Mouse (Mus musculus): ENCODE results near the gene Gpc1.
A peak's percentile ranks its signal among the peaks of the same experiment; 100 is the strongest.

Gene Gpc1

DNA sequence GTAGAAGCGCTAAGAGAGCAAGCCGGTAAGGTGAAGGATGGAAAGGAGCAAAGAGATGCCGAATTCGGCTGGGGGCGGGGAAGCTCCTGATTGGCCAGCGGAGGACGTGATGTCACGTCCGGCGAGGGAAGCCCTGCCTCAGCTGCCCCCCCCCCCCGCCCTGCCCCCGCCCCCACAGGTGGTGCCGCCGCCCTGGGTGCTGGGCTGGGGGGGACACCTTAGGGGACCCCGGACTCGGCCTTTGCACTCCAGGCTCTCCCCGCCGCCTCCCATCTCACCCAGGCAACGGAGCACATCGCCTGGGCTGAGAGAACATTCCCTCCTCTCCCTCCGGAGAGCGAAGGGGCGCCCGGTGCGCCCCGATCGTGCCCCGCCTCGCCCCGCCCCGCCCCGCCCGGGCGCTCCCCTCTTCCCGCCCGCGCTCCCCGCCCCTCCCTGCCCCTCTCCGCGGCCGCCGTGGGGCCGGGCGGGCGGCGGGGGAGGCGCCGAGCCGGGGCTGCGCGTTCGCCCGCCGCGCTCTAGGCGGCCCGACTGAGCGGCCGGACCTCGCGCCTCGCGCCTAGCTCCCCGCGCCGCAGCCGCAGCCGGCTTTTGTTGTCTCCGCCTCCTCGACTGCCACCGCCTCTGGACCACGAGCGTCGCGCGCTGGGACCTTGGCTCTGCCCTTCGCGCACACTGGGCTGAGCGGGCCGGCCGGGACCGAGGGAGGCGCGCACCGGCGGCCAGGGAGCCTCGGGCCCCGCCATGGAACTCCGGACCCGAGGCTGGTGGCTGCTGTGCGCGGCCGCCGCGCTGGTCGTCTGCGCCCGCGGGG lies at the start of gene Gpc1:
TSS of gene Gpc1 (plus strand) at position 458 of the 814 bp plus-strand sequence.
- DNase-seq (ENCODE audit: low spot score in 2 of 2) = peak; percentile 9 to 56

DNA sequence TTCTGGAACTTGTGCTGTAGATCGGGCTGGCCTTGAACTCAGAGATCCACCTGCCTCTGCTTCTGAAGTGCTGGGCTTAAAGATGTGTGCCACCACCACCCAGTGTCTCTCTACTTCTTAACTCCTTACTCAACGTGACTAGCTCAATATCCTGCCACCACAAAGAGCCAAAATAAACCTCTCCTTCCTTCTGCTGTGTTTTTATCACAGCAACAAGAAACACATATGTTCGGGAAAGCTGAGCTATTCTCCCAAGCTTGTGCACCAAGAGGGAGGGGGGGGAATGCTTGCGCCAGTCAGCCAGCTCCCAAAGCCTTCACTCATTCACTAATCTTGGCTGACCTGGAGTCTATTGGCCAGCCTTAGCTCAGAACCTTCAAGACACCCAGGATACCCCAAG lies 49.6 kb upstream of the Gpc1 start:
- DNase-seq (ENCODE audit: low spot score in 2 of 2) = no peak

DNA sequence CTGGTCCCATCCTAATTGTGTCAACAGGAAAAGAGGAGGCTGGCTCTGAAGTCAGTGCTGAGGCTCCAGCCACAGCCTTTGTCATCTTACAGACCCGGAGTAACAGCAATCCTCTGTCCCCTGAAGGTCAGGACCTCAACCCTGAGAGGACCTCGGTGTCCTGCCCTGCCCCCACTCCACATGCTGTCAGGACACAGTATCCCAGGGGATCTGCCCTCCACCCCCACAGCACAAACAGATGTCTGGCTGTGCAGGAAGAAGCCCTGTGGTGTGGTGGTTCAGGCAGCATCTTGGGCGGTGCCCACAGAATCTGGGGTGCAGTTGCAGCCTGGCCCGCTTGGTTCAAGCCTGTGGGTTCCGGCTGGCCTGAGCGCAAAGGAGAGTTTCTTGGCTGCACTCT lies 48.9 kb upstream of the Gpc1 start:
- no peak for DNase-seq (ENCODE audit: low spot score in 2 of 2)

DNA sequence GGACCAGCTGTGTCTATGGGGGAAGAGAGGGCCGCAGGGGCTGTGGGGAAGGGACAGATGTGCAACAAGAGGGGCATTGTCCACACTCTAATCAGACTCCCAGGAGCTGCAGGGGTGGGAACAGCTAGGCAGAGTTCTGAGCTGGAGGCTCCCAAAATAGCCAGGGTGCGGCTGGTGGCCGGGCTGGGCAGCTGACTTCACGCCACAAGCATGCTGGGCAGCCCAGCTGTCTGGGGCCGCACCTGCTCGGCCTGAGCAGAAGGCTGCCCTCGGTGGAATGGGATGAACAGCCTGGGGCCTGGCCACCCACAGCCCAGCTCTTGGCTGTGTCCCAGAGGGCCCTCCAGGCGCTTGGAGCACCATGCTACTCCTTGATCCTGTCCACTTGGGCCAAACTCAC lies 44.2 kb upstream of the Gpc1 start:
- no peak for DNase-seq (ENCODE audit: low spot score in 2 of 2)

DNA sequence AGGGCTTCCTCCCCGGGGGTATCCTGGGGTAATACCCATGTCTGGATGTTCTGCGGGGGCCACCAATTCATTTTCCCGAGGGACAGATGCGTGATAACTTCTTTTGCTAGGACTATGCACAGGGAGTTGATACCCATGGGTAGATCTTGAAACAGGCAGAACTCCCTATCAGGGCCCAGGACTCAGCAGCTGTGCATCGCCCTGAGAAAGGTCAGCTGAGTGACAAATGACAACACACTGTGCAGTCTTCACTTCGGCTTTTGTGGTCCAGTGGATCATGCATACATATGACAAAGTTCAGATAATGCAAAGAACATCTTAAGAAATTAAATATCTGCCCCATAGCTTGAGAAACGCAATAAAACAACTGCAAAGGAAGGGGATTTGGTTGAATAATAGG lies 43.4 kb upstream of the Gpc1 start:
- no peak for DNase-seq (ENCODE audit: low spot score in 2 of 2)

DNA sequence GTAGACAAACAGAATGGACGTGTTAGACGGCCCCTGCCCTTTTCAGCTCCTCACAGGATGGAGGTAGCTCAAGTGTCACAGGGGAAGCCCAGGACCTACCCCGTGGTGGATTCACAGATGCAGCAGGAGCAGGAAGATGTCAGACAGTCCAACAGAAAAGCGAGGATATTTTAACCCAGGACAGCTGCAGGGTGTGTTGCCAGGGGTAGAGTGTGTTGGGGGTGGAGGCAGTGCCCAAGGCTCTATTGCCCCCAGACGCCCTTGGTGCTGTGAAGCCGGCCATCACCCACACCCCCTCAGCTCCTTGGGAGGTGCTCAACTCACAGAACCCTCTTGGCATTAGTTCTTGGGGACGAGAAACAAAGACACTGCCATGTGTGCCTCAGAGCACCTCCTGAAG lies 40.8 kb upstream of the Gpc1 start:
- DNase-seq (ENCODE audit: low spot score in 2 of 2) = no peak

DNA sequence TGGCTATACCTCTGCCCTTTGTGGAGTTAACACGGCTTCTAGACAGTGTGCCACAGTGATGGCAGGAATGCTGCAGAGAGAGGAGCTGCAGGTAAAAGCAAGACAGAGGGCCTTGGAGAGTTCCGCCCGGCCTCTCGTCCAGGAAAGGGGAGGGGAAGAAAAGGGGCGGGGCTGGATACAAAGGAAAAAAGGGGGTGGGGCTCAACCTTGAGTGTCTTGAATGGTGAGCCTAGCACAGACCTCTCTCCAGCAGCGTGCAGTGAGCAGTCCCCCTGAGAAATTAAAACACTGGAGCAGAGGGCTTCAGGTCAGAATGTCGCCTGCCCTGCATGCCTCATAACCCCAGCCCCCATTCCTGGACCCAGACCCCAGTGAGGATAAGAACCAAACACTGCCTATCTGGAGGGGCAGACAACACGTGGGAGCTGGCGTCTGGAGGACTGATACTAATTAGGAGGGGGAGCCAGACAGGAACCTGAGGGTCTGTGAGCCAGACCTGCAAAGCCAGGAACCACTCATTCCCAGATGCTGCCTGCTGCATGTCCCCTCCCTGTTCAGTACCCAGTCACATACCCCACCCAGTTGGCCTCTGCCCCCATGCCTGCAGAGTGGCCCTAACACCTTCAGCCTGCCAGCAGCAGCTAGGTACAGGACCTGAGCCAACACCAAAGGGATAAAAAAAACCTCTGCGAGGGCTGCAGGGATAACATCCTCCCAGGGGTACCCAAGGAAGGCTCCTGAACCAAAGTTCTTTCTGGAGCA lies 40.2 kb upstream of the Gpc1 start:
- DNase-seq (ENCODE audit: low spot score in 2 of 2) = no peak

DNA sequence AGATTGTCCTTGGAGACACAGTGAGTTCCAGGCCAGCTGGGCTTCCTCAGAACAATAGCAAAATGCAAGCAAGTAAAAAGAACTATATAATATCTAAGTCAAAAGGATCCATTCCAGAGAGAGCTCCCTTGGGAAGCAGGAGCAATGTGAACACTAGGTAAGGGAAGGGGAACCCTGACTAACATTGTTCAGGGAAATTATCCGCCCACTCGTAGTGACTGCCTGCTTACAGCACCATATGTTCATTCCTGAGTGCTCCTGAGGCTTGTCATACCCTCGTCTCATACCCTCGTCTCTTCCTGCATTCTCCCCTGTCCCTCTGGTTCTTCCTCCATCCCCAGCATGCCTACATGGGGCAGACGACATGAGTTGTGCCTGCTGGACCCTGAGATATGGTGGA lies 37.7 kb upstream of the Gpc1 start:
- no peak for DNase-seq (ENCODE audit: low spot score in 2 of 2)

DNA sequence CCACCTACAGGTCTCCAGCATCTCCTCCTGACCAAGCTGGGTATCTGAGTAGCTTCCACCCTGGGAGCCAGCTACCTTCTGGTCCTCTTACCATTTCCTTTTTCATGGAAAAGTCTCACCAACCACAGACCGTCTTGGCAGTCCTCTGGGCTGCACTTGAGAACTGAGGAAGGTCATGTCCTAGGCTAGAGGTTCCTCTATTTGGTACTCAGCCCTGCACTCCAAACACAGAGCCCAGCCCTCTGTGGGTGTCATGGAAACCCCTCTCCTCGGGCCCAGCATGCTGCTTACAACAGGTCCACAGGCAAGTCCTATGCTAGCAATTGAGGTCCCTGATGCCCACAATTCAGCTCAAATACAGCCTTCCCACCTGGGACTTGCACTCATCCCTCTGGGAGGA lies 33.0 kb upstream of the Gpc1 start:
- no peak for DNase-seq (ENCODE audit: low spot score in 2 of 2)

DNA sequence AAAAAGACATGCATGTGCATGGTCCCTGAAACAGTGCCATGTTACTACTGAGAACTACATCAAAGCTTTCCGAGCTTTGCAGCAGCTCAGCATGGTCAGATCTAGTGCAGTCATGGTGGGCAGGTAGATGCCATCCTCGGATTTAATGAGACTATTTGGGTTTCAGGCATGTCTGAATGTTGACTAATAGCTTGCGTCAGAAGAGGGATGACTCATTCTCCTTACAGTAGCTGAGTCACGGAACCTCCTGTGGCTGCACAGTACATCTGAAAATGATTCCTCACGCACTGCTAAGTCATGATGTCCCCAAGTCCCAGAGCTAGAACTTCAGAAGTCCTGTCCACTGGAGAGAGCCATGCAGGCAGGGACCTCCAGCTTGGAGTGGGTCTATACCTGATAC lies 31.8 kb upstream of the Gpc1 start:
- no peak for DNase-seq (ENCODE audit: low spot score in 2 of 2)

DNA sequence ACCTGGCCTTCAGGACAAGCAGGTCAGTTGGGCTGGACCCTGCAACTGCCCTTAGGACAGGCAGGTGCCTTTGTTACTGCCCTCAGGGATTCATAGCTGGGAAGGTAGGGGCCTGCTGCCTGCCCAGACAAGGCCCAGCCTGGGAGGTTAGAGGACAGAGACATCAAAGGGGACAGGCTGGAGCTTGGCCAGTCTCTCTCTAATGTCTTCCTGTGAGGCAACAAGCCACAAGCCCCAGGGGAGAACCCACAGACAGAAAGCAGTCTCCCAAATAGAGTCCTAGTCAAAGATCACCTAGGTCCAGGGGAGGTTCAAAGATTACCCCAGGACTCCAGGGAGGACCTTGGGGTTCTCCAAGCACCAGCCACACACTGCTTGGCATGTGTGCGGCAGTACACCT lies 29.1 kb upstream of the Gpc1 start:
- DNase-seq (ENCODE audit: low spot score in 2 of 2) = no peak

DNA sequence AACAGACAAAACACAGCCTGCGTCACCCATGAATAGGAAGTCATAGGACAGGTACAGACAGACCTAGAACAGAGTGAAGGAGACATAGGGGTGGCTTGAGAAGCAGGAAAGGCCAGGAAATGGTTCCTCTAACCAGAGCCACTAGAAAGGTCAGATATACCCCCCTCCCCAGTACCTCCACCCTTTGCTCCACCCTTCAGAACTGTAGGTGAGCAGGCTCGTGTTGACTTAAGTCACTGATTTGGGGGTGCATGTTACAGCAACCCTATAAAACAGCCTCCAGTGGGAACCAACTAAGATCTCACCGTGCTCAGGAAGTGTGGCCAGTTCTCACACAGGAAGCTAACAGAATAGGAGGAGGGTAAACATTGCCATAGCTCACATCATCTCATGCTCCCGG lies 28.1 kb upstream of the Gpc1 start:
- DNase-seq (ENCODE audit: low spot score in 2 of 2) = no peak

DNA sequence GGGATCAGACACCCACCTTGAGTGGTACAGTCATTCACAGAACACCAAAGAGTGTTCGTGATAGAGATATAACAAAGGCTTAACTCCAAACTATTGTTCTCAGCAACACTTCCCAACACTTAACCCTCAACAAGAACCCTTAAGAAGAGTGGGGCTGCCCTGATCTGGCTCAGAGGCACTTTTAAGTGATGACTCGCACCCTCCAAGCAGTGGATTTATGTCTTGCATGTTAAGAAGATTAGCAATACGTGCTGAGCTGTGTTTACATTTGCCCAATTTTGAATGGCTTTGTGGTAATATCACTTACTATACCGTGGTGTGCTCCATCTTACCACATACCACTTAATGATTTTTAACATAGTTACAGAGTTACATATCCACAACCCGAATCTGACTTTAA lies 26.3 kb upstream of the Gpc1 start:
- no peak for DNase-seq (ENCODE audit: low spot score in 2 of 2)

DNA sequence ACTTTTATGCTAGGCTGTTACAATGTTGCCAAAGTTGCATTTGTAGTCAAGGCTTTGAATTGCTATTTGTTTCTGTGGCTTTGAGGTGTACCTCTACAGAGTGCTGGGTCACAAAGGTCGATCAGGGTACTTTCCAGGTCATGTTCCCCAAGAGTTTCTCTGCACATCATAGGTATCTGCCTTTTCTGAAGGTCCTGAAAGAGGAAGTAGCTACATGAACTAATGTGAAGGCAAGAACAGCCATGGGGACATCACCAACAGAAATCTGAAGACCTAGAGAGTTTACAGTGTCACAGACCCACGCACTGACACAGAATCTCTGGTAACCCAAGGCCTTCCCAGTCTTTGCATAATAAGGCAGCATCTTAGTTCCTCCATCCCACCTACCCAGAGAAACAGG lies 25.6 kb upstream of the Gpc1 start:
- no peak for DNase-seq (ENCODE audit: low spot score in 2 of 2)

DNA sequence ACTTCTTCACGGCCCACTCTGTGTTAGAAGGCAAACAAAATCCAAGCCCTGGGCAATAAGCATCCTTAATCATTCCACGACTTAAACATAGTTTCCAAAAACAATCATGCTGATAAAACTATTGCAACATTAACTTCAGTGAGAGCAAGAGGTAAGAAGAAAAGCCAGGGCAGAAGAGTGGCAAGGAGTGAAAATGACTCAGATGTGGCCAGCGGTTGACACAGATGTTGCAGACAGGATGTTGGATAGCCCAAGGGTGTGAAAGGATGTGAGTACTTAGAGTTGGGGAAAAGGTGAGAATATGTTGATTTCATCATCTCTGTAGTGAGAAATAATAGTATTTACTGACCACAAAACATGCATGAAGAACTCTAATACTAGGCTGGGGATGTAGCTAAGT lies 24.7 kb upstream of the Gpc1 start:
- no peak for DNase-seq (ENCODE audit: low spot score in 2 of 2)

DNA sequence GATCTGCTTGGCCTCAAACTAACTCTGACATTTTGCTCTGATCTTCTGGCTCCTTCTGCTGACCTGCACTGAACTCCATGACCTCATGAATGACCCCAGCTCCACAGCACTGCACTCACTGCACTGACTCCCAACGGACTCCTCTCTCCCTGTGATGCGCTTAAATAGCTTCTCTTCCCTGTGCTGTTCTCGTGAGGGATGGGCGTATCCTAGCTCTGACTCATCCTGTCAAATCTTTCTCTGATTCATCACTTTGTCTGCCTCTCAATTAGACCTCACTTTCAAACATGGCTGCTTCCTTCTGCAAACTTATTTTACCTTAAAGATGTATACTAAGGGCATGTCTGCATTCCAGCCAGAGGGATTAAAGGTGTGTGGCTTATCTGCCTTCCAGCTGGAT lies 21.8 kb upstream of the Gpc1 start:
- DNase-seq (ENCODE audit: low spot score in 2 of 2) = no peak

DNA sequence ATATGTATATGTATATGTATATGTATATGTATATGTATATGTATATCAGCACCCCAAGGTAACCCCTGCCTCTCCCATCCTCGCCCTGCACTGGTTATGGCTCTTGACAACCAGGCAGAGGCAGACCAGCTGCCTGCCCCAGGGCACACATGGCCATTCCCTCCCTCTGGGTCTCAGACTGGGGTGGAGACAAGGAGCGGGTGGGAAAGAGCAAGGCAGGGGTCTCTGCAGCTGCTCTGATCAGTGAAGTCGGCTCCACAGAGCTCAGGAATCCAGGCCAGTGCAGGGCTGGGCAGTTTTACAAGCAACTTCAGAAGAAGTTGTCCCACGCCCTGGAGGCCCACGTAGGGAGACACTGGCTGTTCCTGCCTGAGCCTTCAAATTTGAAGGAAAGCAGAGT lies 17.1 kb upstream of the Gpc1 start:
- DNase-seq (ENCODE audit: low spot score in 2 of 2) = no peak

DNA sequence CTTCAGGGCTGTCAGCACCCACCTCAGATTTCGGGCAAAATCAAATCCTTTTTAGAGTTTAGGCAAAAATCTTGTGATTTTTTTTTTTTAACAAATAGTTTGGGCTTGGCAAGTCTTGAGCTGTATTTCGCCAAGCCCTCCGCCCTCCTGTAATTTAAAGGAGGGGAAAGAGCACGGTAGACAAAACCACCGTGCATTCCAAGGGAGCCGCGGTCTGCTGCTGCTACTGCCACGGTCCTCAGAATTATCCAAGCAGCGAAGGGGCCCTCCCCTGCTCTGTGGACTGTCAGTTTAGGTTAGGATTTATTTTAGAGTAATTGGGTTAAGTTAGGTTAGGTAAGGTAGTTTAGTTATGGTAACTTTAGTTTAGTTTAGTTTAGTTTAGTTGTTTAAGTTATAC lies 16.3 kb upstream of the Gpc1 start:
- no peak for DNase-seq (ENCODE audit: low spot score in 2 of 2)

DNA sequence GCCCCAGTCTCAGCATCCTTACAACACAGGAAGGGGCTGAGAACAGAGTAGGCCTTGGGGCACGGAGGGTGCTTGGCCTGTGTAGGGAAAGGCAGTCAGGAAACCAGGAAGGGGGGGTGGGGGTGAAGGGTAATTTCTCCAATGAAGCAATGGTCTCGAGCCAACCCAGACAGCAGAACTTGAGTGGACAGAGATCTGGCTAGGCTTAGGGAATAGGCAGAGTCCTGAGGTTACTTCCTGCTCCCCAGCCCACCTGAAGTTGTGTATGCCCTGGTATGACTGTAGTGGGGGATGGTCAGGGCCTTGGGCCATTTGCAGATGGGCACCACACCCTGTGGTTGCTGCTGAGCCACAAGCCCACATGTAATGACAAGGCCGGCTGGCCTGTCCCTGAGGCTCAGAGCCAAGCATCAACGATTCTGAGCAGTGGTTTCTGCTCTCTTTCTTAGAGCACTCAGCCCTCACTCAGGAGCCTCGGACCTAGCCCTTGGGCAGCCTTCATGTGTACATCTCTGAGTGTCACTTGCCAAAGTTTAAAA lies 15.6 kb upstream of the Gpc1 start:
- no peak for DNase-seq (ENCODE audit: low spot score in 2 of 2)

DNA sequence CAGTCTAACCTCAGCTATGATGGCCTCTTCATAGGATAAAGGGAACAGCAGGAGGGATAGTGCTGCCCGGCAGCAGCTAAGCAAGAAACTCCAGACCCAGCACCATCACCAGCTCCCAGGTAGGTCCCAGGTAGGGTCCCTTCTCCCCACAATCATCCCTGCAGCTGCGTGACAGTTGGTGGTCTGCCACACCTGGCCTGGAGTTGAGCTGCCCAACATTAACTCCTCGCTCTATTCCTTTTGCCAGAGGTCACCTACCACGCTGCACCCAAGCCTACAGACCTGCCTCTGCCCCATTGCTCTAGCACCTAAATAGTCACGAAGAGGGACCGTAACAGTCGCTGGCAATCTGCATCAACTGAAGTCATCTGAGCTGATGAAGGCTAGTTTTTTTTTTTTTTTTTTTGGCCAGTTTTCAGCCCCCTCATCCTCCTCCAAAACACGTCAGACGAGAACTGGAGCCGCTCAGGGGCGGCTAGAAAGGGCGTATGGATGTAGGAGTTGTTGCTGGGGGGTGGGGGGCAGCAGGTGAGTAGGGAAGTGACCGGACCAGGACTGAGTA lies 738 bp upstream of the Gpc1 start:
- DNase-seq (ENCODE audit: low spot score in 2 of 2) = no peak

DNA sequence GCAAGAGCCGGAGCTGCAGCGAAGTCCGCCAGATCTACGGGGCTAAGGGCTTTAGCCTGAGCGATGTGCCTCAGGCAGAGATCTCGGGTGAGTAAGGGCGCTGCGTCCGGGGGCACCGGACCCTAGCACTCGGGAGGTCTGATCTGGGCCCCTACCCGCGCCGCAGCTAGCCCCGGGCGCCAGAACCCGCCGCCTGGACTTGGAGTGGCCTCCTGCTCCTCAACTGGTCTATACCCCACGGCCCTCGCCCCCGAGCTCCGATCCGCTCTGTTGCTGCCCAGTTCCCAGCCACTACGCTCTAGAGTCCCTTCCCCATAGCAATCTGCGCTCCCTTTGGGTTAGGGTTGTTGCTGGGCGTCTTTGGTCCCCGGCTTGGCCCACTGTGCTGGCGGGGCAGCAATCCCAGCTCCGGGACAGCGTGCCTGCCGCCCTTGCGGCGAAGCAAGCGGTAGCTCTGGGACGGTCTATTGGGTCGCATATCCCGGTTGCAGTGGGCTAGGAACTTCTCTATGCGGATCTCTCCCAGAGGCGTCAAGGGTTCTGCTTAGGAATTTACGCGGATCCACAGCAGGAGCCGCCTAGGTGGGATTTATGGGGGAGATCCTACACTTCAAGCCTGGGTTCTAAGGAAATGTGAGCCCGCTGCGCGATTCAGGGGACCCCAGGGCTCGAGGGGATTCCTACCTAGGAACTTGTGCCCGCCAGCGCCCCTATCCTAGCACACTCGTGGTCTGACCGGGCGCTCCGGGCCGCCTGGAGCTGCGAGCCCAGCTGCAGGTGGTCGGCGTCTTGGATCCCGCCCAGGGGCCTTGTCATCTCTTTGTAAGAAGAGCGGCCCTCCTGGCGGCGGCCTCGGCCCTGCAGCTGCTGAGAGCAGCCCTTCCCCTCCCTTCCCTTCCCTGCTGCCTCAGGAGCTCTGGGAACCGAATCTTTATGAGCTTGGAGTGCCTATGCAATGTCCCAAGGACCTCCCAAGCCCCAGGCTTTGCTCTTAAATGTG lies 866 bp downstream of the Gpc1 start:
- DNase-seq (ENCODE audit: low spot score in 2 of 2) = peak in 1 of 2 experiments; percentile 12
